Mouse (Mus musculus): Measurements from ENCODE around the gene Snx22. TPM values are rescaled to one million over a fixed set of nuclear protein-coding genes. Genes with fewer than 3 reads are reported as not detected.

The Snx22 gene
- total and polyA plus RNA-seq, 3 experiments, result 0.39 to 11.4 TPM; not detected in 1

DNA sequence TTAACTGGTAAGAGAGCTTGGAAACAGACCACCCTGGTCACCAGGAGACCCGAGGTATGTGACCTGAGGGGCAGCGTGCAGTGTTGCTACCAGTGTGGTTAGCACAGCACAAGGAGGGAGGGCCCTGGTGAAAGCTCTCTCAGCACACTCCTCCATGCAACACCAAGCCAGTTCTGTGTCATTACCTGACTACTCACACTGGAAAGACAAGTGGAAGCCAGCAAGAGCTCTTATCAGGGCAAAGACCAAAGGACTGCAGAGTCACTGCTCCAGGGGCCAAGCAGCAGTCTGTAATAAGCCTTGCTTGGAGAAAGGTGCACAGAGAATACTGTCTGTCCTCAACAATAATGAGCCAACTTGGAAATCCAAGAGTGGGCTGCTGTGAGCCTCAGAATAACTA lies 23.1 kb upstream of the Snx22 start:
- no peaks in the 10 kb centered on the region for H3K9me3 ChIP-seq (replicated peaks; ENCODE audit: low read length)
- dilution Hi-C loops (cut with MboI; ENCODE audit: extremely low pct_ligation_motif_present, extremely low pct_unique_long_range_greater_than_20kb, low sequenced_read_pairs), result no loop called here
- H3K4me2 ChIP-seq (ENCODE audit: insufficient read depth, low read depth, poor library complexity, severe bottlenecking), result no peak overlapping the region
- H3K27ac ChIP-seq (ENCODE audit: insufficient read depth, low read depth), result no peak overlapping the region
- TF ChIP-seq ZNF384 (IDR thresholded peaks at IDR 0.05; ENCODE audit: low read depth, low read length) (no peak), CHD2 (IDR thresholded peaks at IDR 0.05; ENCODE audit: low read length) (no peak)
- peaks cover 0 to 9% of the 10 kb centered on the region in 2 experiments; a peak in 2 of 4 replicates for H3K4me1 ChIP-seq (ENCODE audit: control insufficient read depth in 1 of 2, insufficient read depth in 2 of 2)
- no peak for DNase-seq (ENCODE audit: extremely low read depth)
- H3K4me3 ChIP-seq (replicated peaks in 1 of 3; ENCODE audit: low read depth in 2 of 3, low read length in 2 of 3, poor library complexity in 1 of 3), result no peak overlapping the region
- H3K36me3 ChIP-seq (replicated peaks in 1 of 2; ENCODE audit: control insufficient read depth in 1 of 2, insufficient read depth in 1 of 2, low read length in 1 of 2), result peaks cover 82 to 97% of the 10 kb centered on the region in 2 experiments
- in situ Hi-C loops (cut with MboI; ENCODE audit: low pct_ligation_motif_present, low pct_unique_long_range_greater_than_20kb, low sequenced_read_pairs), result no loop called here
- no peaks in the 10 kb centered on the region for H3K79me2 ChIP-seq (replicated peaks; ENCODE audit: control insufficient read depth, extremely low read depth, insufficient read depth, poor library complexity, severe bottlenecking)
- H3K27me3 ChIP-seq (replicated peaks), result no peaks in the 10 kb centered on the region
- H3K9ac ChIP-seq (ENCODE audit: insufficient read depth, low read depth), result no peak overlapping the region

GRCm38 (mm10) chr9:66091327-66092231 lies 22.1 kb upstream of the Snx22 start:
- H3K79me2 ChIP-seq (replicated peaks; ENCODE audit: control insufficient read depth, extremely low read depth, insufficient read depth, poor library complexity, severe bottlenecking), result no peaks in the 10 kb centered on the region
- H3K27ac ChIP-seq (ENCODE audit: insufficient read depth, low read depth), result no peak overlapping the region
- H3K9ac ChIP-seq (ENCODE audit: insufficient read depth, low read depth), result no peak overlapping the region
- no peak for DNase-seq (ENCODE audit: extremely low read depth)
- peaks cover 81 to 98% of the 10 kb centered on the region in 2 experiments for H3K36me3 ChIP-seq (replicated peaks in 1 of 2; ENCODE audit: control insufficient read depth in 1 of 2, insufficient read depth in 1 of 2, low read length in 1 of 2)
- H3K9me3 ChIP-seq (replicated peaks; ENCODE audit: low read length), result no peaks in the 10 kb centered on the region
- H3K27me3 ChIP-seq (replicated peaks), result no peaks in the 10 kb centered on the region
- H3K4me3 ChIP-seq (replicated peaks in 1 of 3; ENCODE audit: low read depth in 2 of 3, low read length in 2 of 3, poor library complexity in 1 of 3), result no peak overlapping the region
- no peak for TF ChIP-seq NRF1 (IDR thresholded peaks at IDR 0.05; ENCODE audit: low read depth, low read length)
- TF ChIP-seq MEF2A (IDR thresholded peaks at IDR 0.05; ENCODE audit: borderline replicate concordance, low read depth, low read length), result no peak
- no peak for TF ChIP-seq TBP (conservative IDR thresholded peaks at IDR 0.05; ENCODE audit: low read depth, low read length)
- no peak for TF ChIP-seq IRF4 (IDR thresholded peaks at IDR 0.05; ENCODE audit: low read depth, low read length)
- TF ChIP-seq ZC3H11A (IDR thresholded peaks at IDR 0.05; ENCODE audit: low read depth, low read length), result no peak
- TF ChIP-seq EP300 (IDR thresholded peaks at IDR 0.05; ENCODE audit: low read length), result no peak
- TF ChIP-seq SMC3 (IDR thresholded peaks at IDR 0.05; ENCODE audit: low read depth, low read length), result no peak
- TF ChIP-seq MAFK (IDR thresholded peaks at IDR 0.05; ENCODE audit: insufficient replicate concordance, low read length), result no peak
- TF ChIP-seq E2F4 (IDR thresholded peaks at IDR 0.05; ENCODE audit: insufficient replicate concordance, low read depth, low read length), result no peak
- TF ChIP-seq POLR2A (IDR thresholded peaks at IDR 0.05; ENCODE audit: low read depth, low read length), result no peak
- no peak for TF ChIP-seq BHLHE40 (IDR thresholded peaks at IDR 0.05; ENCODE audit: low read depth, low read length)
- TF ChIP-seq ZMIZ1 (IDR thresholded peaks at IDR 0.05; ENCODE audit: low read depth, low read length), result no peak
- TF ChIP-seq RAD21 (IDR thresholded peaks at IDR 0.05; ENCODE audit: low read depth, low read length), result no peak
- no peak for TF ChIP-seq RCOR1 (conservative IDR thresholded peaks at IDR 0.05; ENCODE audit: low read depth, low read length)
- no peak for TF ChIP-seq PAX5 (IDR thresholded peaks at IDR 0.05; ENCODE audit: low read length)
- dilution Hi-C loops (cut with MboI; ENCODE audit: extremely low pct_ligation_motif_present, extremely low pct_unique_long_range_greater_than_20kb, low sequenced_read_pairs), result no loop called here
- peaks cover 0 to 9% of the 10 kb centered on the region in 2 experiments; a peak in 2 of 4 replicates for H3K4me1 ChIP-seq (ENCODE audit: control insufficient read depth in 1 of 2, insufficient read depth in 2 of 2)
- in situ Hi-C loops (cut with MboI; ENCODE audit: low pct_ligation_motif_present, low pct_unique_long_range_greater_than_20kb, low sequenced_read_pairs), result no loop called here
- H3K4me2 ChIP-seq (ENCODE audit: insufficient read depth, low read depth, poor library complexity, severe bottlenecking), result no peak overlapping the region
